In the genomic region with DNA sequence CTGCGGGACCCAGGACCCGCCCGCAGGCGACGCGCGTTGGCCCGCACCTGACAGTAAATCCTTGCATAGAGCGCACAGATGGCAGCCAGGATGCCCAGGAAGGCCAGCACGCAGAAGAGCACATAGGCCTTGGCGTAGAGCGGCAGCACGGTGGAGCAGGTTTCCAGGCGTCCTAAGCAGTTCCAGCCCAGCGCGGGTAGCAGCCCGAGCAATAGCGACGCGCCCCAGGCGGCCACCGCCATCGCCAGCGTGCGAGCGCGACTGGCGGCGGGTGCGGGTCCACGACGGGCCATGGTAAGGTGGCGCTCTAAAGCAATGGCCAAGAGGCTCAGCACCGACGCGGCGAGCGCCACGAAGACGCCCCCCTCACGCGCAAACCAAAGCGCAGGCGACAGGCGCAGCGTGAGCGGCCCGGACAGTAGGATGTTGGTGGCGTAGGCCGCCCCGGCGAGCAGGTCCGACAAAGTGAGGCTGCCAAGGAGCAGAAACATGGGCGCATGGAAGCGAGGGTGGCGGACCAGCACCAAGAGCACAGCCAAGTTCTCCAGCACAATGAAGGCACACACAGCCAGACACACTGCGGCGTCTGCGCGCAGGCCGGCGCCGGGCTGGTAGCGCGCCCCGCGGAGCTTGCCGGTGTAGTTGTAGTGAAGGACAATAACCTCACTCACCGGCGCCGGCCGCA, we compare ENCODE assay signal across 8 mouse cellular contexts. TPM values are rescaled to one million over a fixed set of nuclear protein-coding genes. Genes with fewer than 3 reads are reported as not detected.
DNase-seq lines count a peak whose midpoint lies in the region; ATAC-seq and TF ChIP-seq lines count a peak whose summit lies in the region.

No protein-coding gene starts in this region.

- peaks cover 30% of the 10 kb centered on the region for H3K4me1 ChIP-seq in heart, embryonic 10.5 days
- H3K4me1 ChIP-seq in ES-Bruce4 (ENCODE audit: control insufficient read depth, insufficient read depth, low read length) = peaks cover 1% of the 10 kb centered on the region
- peaks cover 43% of the 10 kb centered on the region for H3K4me1 ChIP-seq in liver, embryonic 13.5 days (replicated peaks)

- intact Hi-C loops in heart, postnatal 14 days (cut with DNase I) = no loop called here

- WGBS in heart, embryonic 10.5 days = under 1% methylated on average over 72 of the region's 72 CpGs
- 1% methylated on average over 72 of the region's 72 CpGs for WGBS in liver, embryonic 13.5 days (ENCODE audit: insufficient replicate concordance)

- TF ChIP-seq CTCF in ES-Bruce4 (IDR thresholded peaks at IDR 0.05; ENCODE audit: low read depth, low read length) = no peak

- peaks cover 82% of the 10 kb centered on the region for H3K27me3 ChIP-seq in heart, embryonic 10.5 days (ENCODE audit: insufficient read depth, poor library complexity, severe bottlenecking)
- 0 out of 2 replicates have a peak, but pooled peaks cover 7% of the 10 kb centered on the region for H3K27me3 ChIP-seq in ES-Bruce4 (ENCODE audit: control insufficient read depth, insufficient read depth, low read length, poor library complexity, severe bottlenecking)
- H3K27me3 ChIP-seq in liver, embryonic 13.5 days = peaks cover 81% of the 10 kb centered on the region

- H3K9ac ChIP-seq in ES-Bruce4 (ENCODE audit: low read depth, poor library complexity, severe bottlenecking) = peak overlapping the region; percentile 26
- 0 out of 2 replicates have a peak overlapping the region, but pooled peaks have one; percentile 33 for H3K9ac ChIP-seq in liver, embryonic 13.5 days

- TF ChIP-seq POLR2A in ES-Bruce4 (IDR thresholded peaks at IDR 0.05; ENCODE audit: insufficient read depth, low read length) = no peak

- peak overlapping the region; percentile 63 for H3K4me2 ChIP-seq in liver, embryonic 13.5 days

- H3K27ac ChIP-seq in heart, embryonic 10.5 days = peak overlapping the region; percentile 63
- H3K27ac ChIP-seq in ES-Bruce4 (ENCODE audit: insufficient read depth, low read length) = no peak overlapping the region
- H3K27ac ChIP-seq in liver, embryonic 13.5 days = no peak overlapping the region

- H3K9me3 ChIP-seq in heart, embryonic 10.5 days = no peaks in the 10 kb centered on the region; the same call in 1 of the 2 replicates
- no peaks in the 10 kb centered on the region for H3K9me3 ChIP-seq in ES-Bruce4 (replicated peaks; ENCODE audit: control insufficient read depth, insufficient read depth, low read length, poor library complexity, severe bottlenecking)
- no peaks in the 10 kb centered on the region for H3K9me3 ChIP-seq in liver, embryonic 13.5 days (replicated peaks)

- no peak for DNase-seq in heart, embryonic 10.5 days (ENCODE audit: low spot score)
- DNase-seq in heart, adult 18-20 months = no peak
- DNase-seq in cerebellum, postnatal 14 days = peak; percentile 56 to 82
- peak; percentile 26 to 32 for DNase-seq in heart, postnatal 14 days
- DNase-seq in liver, embryonic 13.5 days = no peak
- peak; percentile 45 for DNase-seq in right cerebral cortex, postnatal 4 days
- no peak for DNase-seq in thymus, postnatal 0 days (ENCODE audit: low spot score)

- ATAC-seq in liver, embryonic 13.5 days (ENCODE audit: low read depth) = no peak

- peaks cover 2% of the 10 kb centered on the region; the same call in 1 of the 2 replicates for H3K36me3 ChIP-seq in heart, embryonic 10.5 days
- no peaks in the 10 kb centered on the region for H3K36me3 ChIP-seq in ES-Bruce4 (ENCODE audit: control insufficient read depth, insufficient read depth, low read length, poor library complexity, severe bottlenecking)
- H3K36me3 ChIP-seq in liver, embryonic 13.5 days = no peaks in the 10 kb centered on the region

- TF ChIP-seq EP300 in ES-Bruce4 (IDR thresholded peaks at IDR 0.05; ENCODE audit: insufficient read depth, low read depth, low read length) = no peak

- peak overlapping the region; percentile 64 for H3K4me3 ChIP-seq in heart, embryonic 10.5 days
- peak overlapping the region; percentile 70 for H3K4me3 ChIP-seq in ES-Bruce4 (ENCODE audit: low read depth, low read length)
- peak overlapping the region; percentile 48 for H3K4me3 ChIP-seq in liver, embryonic 13.5 days (replicated peaks)

RNA-seq across cellular contexts. Expression of a gene that starts 3.7 kb away (rescaled TPM):
- 0.46 and 0.47 TPM in 2 replicates for polyA plus RNA-seq in heart, embryonic 10.5 days (2016; fragmentation: Nextera tagmentation; extraction: Ambion mirVana)
- 1 to 10 TPM in 1 of 2 experiments, under 1 TPM in 1; 0.89 to 1.5 TPM for total RNA-seq in heart, adult 18-20 months (2021)
- 0.40 and 0.44 TPM in 2 replicates for polyA plus RNA-seq in ES-Bruce4 (2011; ENCODE audit: insufficient read depth, insufficient read length, low read depth, missing spikeins)
- total RNA-seq in heart, postnatal 14 days (2021) = under 1 TPM; 0.27 to 0.45 TPM
- 0.03 and 0.10 TPM in 2 replicates for polyA plus RNA-seq in liver, embryonic 13.5 days (2015; fragmentation: Nextera tagmentation; extraction: Ambion mirVana)
- polyA plus RNA-seq in thymus, postnatal 0 days (2015; fragmentation: Nextera tagmentation; extraction: Ambion mirVana) = 0.09 TPM in 1 of 2 replicates, not detected in the other

RNA-seq across cellular contexts. Expression of a gene that starts 5.4 kb away (rescaled TPM):
- 51.4 and 52.4 TPM in 2 replicates for polyA plus RNA-seq in heart, embryonic 10.5 days (2016; fragmentation: Nextera tagmentation; extraction: Ambion mirVana)
- 10 to 100 TPM; 43.1 to 44.5 TPM for total RNA-seq in heart, adult 18-20 months (2021)
- polyA plus RNA-seq in ES-Bruce4 (2011; ENCODE audit: insufficient read depth, insufficient read length, low read depth, missing spikeins) = 19.5 and 19.6 TPM in 2 replicates
- 10 to 100 TPM; 38.6 to 40.8 TPM for total RNA-seq in heart, postnatal 14 days (2021)
- polyA plus RNA-seq in liver, embryonic 13.5 days (2015; fragmentation: Nextera tagmentation; extraction: Ambion mirVana) = 31.9 TPM in 2 replicates
- polyA plus RNA-seq in thymus, postnatal 0 days (2015; fragmentation: Nextera tagmentation; extraction: Ambion mirVana) = 61.2 and 64.2 TPM in 2 replicates

RNA-seq across cellular contexts. Expression of a gene that starts 20.5 kb away (rescaled TPM):
- 50.6 and 57.9 TPM in 2 replicates for polyA plus RNA-seq in heart, embryonic 10.5 days (2016; fragmentation: Nextera tagmentation; extraction: Ambion mirVana)
- 100 to 1,000 TPM in 1 of 2 experiments, 10 to 100 TPM in 1; 82.0 to 101 TPM for total RNA-seq in heart, adult 18-20 months (2021)
- polyA plus RNA-seq in ES-Bruce4 (2011; ENCODE audit: insufficient read depth, insufficient read length, low read depth, missing spikeins) = 18.8 and 22.3 TPM in 2 replicates
- 10 to 100 TPM; 73.3 to 85.0 TPM for total RNA-seq in heart, postnatal 14 days (2021)
- 85.5 and 86.2 TPM in 2 replicates for polyA plus RNA-seq in liver, embryonic 13.5 days (2015; fragmentation: Nextera tagmentation; extraction: Ambion mirVana)
- polyA plus RNA-seq in thymus, postnatal 0 days (2015; fragmentation: Nextera tagmentation; extraction: Ambion mirVana) = 49.2 and 56.2 TPM in 2 replicates

RNA-seq across cellular contexts. Expression of a gene that starts 43.2 kb away (rescaled TPM):
- 14.5 and 21.3 TPM in 2 replicates for polyA plus RNA-seq in heart, embryonic 10.5 days (2016; fragmentation: Nextera tagmentation; extraction: Ambion mirVana)
- 10 to 100 TPM; 10.6 to 17.2 TPM for total RNA-seq in heart, adult 18-20 months (2021)
- polyA plus RNA-seq in ES-Bruce4 (2011; ENCODE audit: insufficient read depth, insufficient read length, low read depth, missing spikeins) = 35.9 and 41.7 TPM in 2 replicates
- 10 to 100 TPM; 17.0 to 22.6 TPM for total RNA-seq in heart, postnatal 14 days (2021)
- polyA plus RNA-seq in liver, embryonic 13.5 days (2015; fragmentation: Nextera tagmentation; extraction: Ambion mirVana) = 9.9 and 10.3 TPM in 2 replicates
- polyA plus RNA-seq in thymus, postnatal 0 days (2015; fragmentation: Nextera tagmentation; extraction: Ambion mirVana) = 17.9 and 25.1 TPM in 2 replicates

RNA-seq across cellular contexts. Expression of a gene that starts 46.6 kb away (rescaled TPM):
- polyA plus RNA-seq in heart, embryonic 10.5 days (2016; fragmentation: Nextera tagmentation; extraction: Ambion mirVana) = 69.0 and 93.4 TPM in 2 replicates
- total RNA-seq in heart, adult 18-20 months (2021) = 10 to 100 TPM; 14.3 to 15.9 TPM
- 11.6 and 12.4 TPM in 2 replicates for polyA plus RNA-seq in ES-Bruce4 (2011; ENCODE audit: insufficient read depth, insufficient read length, low read depth, missing spikeins)
- 10 to 100 TPM; 17.9 to 21.1 TPM for total RNA-seq in heart, postnatal 14 days (2021)
- polyA plus RNA-seq in liver, embryonic 13.5 days (2015; fragmentation: Nextera tagmentation; extraction: Ambion mirVana) = 104 and 105 TPM in 2 replicates
- 216 and 234 TPM in 2 replicates for polyA plus RNA-seq in thymus, postnatal 0 days (2015; fragmentation: Nextera tagmentation; extraction: Ambion mirVana)

Comparison
In these comparisons a context has a peak if more than half of its experiments do, and no peak if none do; other contexts are left out.
1. DNase-seq: peak in cerebellum, postnatal 14 days (2 of 2), heart, postnatal 14 days (2 of 2) and right cerebral cortex, postnatal 4 days (single experiment); none in heart, embryonic 10.5 days (single experiment), heart, adult 18-20 months (0 of 2), liver, embryonic 13.5 days (single experiment) and thymus, postnatal 0 days (single experiment).
2. Peak in every context shown above with its lines, with median percentiles within 50 percentile points of each other: H3K4me3 ChIP-seq.